Mouse (Mus musculus) hindbrain, embryonic 14.5 days (tissue): ENCODE data around the gene Cyba. TPM values are rescaled to one million over a fixed set of nuclear protein-coding genes. Genes with fewer than 3 reads are reported as not detected.

Source experiments
- ATAC-seq: fragments of 200-750 bp; cut with Nextera tagmentation; 2 replicates; pipeline ENCODE4 v1.8.0; 2017; ENCODE audit warnings: moderate number of reproducible peaks, mild to moderate bottlenecking, moderate TSS enrichment, moderate library complexity; ENCODE audit not compliant: low FRiP score
- DNase-seq: peaks from one replicate; pipeline ENCODE4 v3.0.0-alpha.2; 2015; ENCODE audit warnings: low spot score
- H3K27ac ChIP-seq: fragments of 300-500 bp; sonication (generic); 2 replicates; pipeline ENCODE4 v1.5.1; 2014; ENCODE audit warnings: mild to moderate bottlenecking, moderate library complexity
- H3K27me3 ChIP-seq: fragments of 300-500 bp; sonication (generic); 2 replicates; pipeline ENCODE4 v1.6.1; 2014; ENCODE audit warnings: mild to moderate bottlenecking, low read length, mixed read lengths; ENCODE audit not compliant: control insufficient read depth, insufficient read depth
- H3K36me3 ChIP-seq: fragments of 300-500 bp; sonication (generic); replicated peaks from 2 replicates; pipeline ENCODE4 v1.6.1; 2014; ENCODE audit not compliant: control insufficient read depth, insufficient read depth
- H3K4me1 ChIP-seq: fragments of 300-500 bp; sonication (generic); replicated peaks from 2 replicates; pipeline ENCODE4 v1.6.1; 2014; ENCODE audit warnings: antibody characterized with exemption, low read length, mixed read lengths; ENCODE audit not compliant: control insufficient read depth, insufficient read depth
- H3K4me2 ChIP-seq: fragments of 300-500 bp; sonication (generic); replicated peaks from 2 replicates; pipeline ENCODE4 v1.6.1; 2014; ENCODE audit warnings: mild to moderate bottlenecking, moderate library complexity
- H3K4me3 ChIP-seq: fragments of 300-500 bp; sonication (generic); replicated peaks from 2 replicates; pipeline ENCODE4 v1.5.1; 2014; ENCODE audit warnings: mild to moderate bottlenecking, low read length
- H3K9ac ChIP-seq: fragments of 300-500 bp; sonication (generic); 2 replicates; pipeline ENCODE4 v1.6.1; 2014
- H3K9me3 ChIP-seq: fragments of 300-500 bp; sonication (generic); 2 replicates; pipeline ENCODE4 v1.6.1; 2016; ENCODE audit warnings: low read length; ENCODE audit not compliant: control insufficient read depth
- WGBS: fragments of 180-500 bp; shearing (Covaris S2); extraction: QIAGEN DNeasy Blood & Tissue Kit; methylation state at CpG from one replicate; pipeline ENCODE4 v1.1.7; 2014; 5-methylcytosine and 5-hydroxymethylcytosine counted together
- polyA plus RNA-seq: library from polyadenylated mRNA; unstranded; fragments of >200 nt; fragmentation: Nextera tagmentation; extraction: Ambion mirVana; gene quantifications from 2 replicates; pipeline ENCODE4 v1.2.1, GENCODE M21; 2014

Gene Cyba
- polyA plus RNA-seq, 1 experiment from 2014 or later: 44.3 TPM

DNA sequence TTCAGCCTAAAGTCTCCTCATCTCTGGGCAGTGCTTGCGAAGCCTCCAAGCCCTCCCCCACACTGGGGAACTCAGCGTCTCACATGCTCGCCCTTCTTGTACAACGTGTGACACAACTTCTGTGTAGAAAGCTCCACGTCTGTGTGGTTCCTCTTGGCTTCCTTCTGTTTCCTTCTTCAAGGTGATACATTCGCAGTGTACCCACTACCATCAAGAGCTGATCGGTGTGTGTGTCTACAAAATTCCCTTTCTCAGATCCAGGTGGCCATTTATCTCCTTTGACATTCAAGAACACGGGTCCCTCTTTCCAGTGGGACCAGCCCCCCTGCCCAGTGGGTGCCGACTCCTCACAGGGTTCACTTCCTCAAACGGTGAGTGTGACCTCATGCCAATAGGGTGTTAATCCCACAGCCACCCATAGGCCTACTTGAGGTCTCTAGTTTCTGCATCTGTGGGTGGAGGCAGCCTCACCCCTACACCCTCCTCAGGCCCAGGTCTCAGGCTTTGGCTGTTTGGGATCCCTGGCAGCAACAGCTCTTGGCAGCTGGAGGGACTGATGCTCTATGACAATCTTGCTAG, 2.6 kb downstream of the Cyba start:
- H3K4me3 ChIP-seq: no peak overlapping the region
- ATAC-seq: no peak
- WGBS: 86% methylated on average over 10 of the region's 10 CpGs

DNA sequence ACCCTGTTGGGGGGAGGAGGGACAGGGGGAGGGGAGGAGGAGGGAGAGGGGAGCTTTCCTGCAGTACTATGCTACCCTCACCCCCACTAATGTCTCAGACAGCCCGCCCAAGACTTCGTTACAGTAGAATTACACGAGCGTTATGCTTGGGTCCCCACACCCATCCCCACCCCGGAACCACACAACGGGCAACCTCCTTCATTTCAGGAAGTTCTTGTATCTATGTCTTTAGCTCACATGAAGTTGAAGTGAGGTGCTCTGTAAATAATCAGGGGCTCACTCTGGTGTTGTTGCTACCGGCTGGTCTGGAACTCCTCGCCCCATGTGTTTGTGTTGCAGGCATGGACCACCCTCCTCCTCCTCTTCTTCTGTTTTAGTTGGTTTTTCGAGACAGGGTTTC, 4.6 kb downstream of the Cyba start:
- Histone ChIP-seq H3K4me3 (no peak overlapping the region), H3K36me3 (peaks cover under 1% of the 10 kb centered on the region; the same call in 1 of the 2 replicates), H3K27me3 (peaks cover 6% of the 10 kb centered on the region; the same call in 1 of the 2 replicates), H3K4me2 (no peak overlapping the region), H3K9me3 (no peaks in the 10 kb centered on the region), H3K27ac (no peak overlapping the region), H3K4me1 (peaks cover 9% of the 10 kb centered on the region), H3K9ac (no peak overlapping the region)
- 90% methylated on average over 9 of the region's 9 CpGs for WGBS
- ATAC-seq: no peak
- no peak for DNase-seq

More for the DNA sequence above, 2.6 kb downstream of the Cyba start:
- DNase-seq: no peak
- peaks cover 9% of the 10 kb centered on the region for H3K4me1 ChIP-seq
- no peak overlapping the region for H3K9ac ChIP-seq
- H3K4me2 ChIP-seq: no peak overlapping the region
- no peaks in the 10 kb centered on the region for H3K9me3 ChIP-seq
- peaks cover 19% of the 10 kb centered on the region for H3K36me3 ChIP-seq
- no peak overlapping the region for H3K27ac ChIP-seq
- H3K27me3 ChIP-seq: peaks cover 6% of the 10 kb centered on the region; the same call in 1 of the 2 replicates

GRCm38 (mm10) chr8:122427607-122428006, 5.1 kb downstream of the Cyba start:
- WGBS: 90% methylated on average over 7 of the region's 7 CpGs
- Histone ChIP-seq H3K9ac (no peak overlapping the region), H3K4me1 (peaks cover 6% of the 10 kb centered on the region), H3K4me3 (no peak overlapping the region), H3K27me3 (peaks cover under 1% of the 10 kb centered on the region; the same call in 1 of the 2 replicates), H3K9me3 (no peaks in the 10 kb centered on the region), H3K4me2 (no peak overlapping the region), H3K36me3 (no peaks in the 10 kb centered on the region), H3K27ac (no peak overlapping the region)
- DNase-seq (no peak), ATAC-seq (no peak)

DNA sequence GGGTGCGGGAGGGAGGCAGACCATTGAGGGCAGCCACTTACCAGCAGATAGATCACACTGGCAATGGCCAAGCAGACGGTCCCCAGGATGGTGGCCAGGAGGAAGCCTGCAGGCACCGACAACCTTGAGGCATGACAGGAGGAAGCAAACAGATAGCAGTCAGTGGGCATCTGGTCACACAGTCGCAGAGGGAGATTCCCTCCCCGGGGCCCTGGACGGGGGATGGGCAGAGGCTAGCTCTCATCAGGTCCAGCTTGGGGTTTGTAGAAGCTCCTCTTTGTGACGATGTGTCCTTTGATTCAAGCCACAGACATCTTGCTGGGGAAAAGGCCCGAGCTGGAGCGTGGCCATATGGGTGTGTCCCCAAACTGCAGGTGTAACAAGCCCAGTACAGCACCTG, 6.6 kb downstream of the Cyba start:
- no peaks in the 10 kb centered on the region for H3K4me1 ChIP-seq
- no peak overlapping the region for H3K4me2 ChIP-seq
- H3K27ac ChIP-seq: no peak overlapping the region
- no peak overlapping the region for H3K4me3 ChIP-seq
- H3K36me3 ChIP-seq: no peaks in the 10 kb centered on the region
- H3K9me3 ChIP-seq: no peaks in the 10 kb centered on the region
- no peak overlapping the region for H3K9ac ChIP-seq
- no peaks in the 10 kb centered on the region for H3K27me3 ChIP-seq
- no peak for ATAC-seq
- no peak for DNase-seq
- WGBS: 81% methylated on average over 9 of the region's 9 CpGs

- peaks cover 7% of the 10 kb centered on the region for H3K36me3 ChIP-seq
- H3K27me3 ChIP-seq: no peaks in the 10 kb centered on the region
- no peak for ATAC-seq
- no peak overlapping the region for H3K4me2 ChIP-seq
- no peak overlapping the region for H3K27ac ChIP-seq
- DNase-seq: no peak
- H3K9ac ChIP-seq: no peak overlapping the region
- no peaks in the 10 kb centered on the region for H3K4me1 ChIP-seq
- 51% methylated on average over 5 of the region's 5 CpGs for WGBS
- no peaks in the 10 kb centered on the region for H3K9me3 ChIP-seq
- no peak overlapping the region for H3K4me3 ChIP-seq
Measured at GRCm38 (mm10) chr8:122423659-122424058, 9.1 kb downstream of the Cyba start.

- DNase-seq: no peak
- H3K27me3 ChIP-seq: no peaks in the 10 kb centered on the region
- H3K36me3 ChIP-seq: peaks cover 12% of the 10 kb centered on the region
- no peak overlapping the region for H3K4me3 ChIP-seq
- no peaks in the 10 kb centered on the region for H3K9me3 ChIP-seq
- no peak overlapping the region for H3K27ac ChIP-seq
- 85% methylated on average over 24 of the region's 24 CpGs for WGBS
- no peak for ATAC-seq
- no peak overlapping the region for H3K9ac ChIP-seq
- H3K4me1 ChIP-seq: no peaks in the 10 kb centered on the region
- H3K4me2 ChIP-seq: no peak overlapping the region
Measured at GRCm38 (mm10) chr8:122423217-122423616, 9.5 kb downstream of the Cyba start.

DNA sequence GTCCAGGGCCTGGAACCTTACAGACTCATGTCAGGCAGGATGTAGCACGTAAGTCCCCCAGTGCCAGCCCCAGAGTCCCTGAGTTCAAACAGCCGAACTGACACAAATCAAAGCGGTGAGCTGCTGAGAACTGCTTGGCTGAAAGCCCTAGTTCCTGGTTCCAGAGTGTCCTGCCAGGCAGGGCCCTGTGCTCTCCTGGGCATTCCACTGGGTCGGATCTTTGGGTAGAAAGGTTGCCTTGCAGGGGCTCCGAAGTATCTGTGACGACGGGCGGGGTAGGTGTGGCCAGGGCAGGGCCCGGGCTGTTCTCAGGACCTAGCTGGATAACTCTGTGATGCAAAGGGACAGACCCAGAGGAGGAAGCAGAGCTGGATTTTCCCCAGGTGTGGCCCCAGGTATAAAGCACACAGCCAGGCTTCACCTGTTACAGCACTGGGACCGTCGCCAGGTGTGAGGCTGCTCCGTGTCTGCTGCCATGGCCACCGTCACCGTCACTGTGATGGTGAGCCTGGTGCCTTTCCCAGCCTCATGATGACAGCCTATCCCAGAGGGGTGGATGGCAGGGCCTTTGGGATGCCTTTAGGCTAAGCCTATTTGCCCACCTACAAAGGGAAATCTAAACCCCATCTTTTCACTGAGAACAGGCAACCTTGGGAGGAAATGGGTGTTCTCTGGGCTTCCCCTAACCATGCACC, 11.2 kb downstream of the Cyba start, which contains the start of gene Il17c:
TSS of gene Il17c (plus strand) at position 645 of the 695 bp plus-strand sequence.
- H3K4me1 ChIP-seq: no peaks in the 10 kb centered on the region

DNA sequence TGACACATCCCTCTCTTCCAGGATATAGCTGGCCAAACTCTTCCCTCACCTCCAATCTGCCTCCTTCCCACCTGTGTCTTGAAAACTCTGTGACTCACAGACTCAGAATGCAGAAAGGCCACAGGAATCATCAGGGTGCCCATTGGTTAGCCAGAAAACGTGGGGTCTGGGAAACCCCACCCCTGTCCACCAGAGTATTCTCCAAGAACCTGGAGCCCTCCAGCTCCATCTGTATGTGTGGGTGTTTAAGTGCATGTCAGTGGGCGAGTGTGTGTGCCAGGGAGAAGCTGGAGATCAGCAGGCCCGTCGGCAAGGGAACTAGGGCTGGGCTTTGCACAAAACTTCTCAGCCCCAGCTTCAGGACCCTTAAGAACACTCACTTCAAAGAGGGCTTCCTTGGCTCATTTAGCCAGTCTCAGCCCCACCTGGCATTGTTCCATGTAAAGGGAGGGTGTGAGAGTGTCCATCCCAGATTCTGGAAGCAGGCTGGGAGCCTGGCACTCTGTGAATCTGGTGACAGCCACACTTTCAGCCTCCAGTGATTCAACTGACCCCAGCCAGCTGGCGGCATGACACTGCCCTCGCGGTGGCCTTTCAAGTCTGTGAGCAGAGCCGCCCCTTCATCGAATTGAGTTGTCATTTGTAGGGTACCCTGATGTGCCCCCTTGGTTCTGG, 12.7 kb downstream of the Cyba start:
- no peak overlapping the region for H3K27ac ChIP-seq
- no peak for ATAC-seq

More for the DNA sequence above, 11.2 kb downstream of the Cyba start, which contains the start of gene Il17c:
- H3K27ac ChIP-seq: no peak within 1 kb of the TSS
- no peak within 1 kb of the TSS for H3K9ac ChIP-seq
- DNase-seq: no peak
- no peaks in the 10 kb centered on the region for H3K27me3 ChIP-seq
- H3K36me3 ChIP-seq: peaks cover 28% of the 10 kb centered on the region
- no peaks in the 10 kb centered on the region for H3K9me3 ChIP-seq
- no peak within 1 kb of the TSS for H3K4me2 ChIP-seq
- H3K4me3 ChIP-seq: no peak within 1 kb of the TSS
- ATAC-seq: no peak
- 85% methylated on average over 14 of the region's 14 CpGs for WGBS

GRCm38 (mm10) chr8:122415554-122415953, 17.2 kb downstream of the Cyba start:
- Histone ChIP-seq H3K27ac (no peak overlapping the region), H3K4me3 (no peak overlapping the region), H3K36me3 (peaks cover 88% of the 10 kb centered on the region), H3K4me1 (no peaks in the 10 kb centered on the region), H3K27me3 (no peaks in the 10 kb centered on the region), H3K9me3 (no peaks in the 10 kb centered on the region), H3K9ac (no peak overlapping the region), H3K4me2 (no peak overlapping the region)
- ATAC-seq (no peak), DNase-seq (no peak)
- WGBS: 92% methylated on average over 6 of the region's 6 CpGs

More for the DNA sequence above, 12.7 kb downstream of the Cyba start:
- Histone ChIP-seq H3K4me2 (no peak overlapping the region), H3K36me3 (peaks cover 43% of the 10 kb centered on the region), H3K4me3 (no peak overlapping the region), H3K9ac (no peak overlapping the region), H3K9me3 (no peaks in the 10 kb centered on the region), H3K27me3 (no peaks in the 10 kb centered on the region), H3K4me1 (no peaks in the 10 kb centered on the region)
- 59% methylated on average over 9 of the region's 9 CpGs for WGBS
- no peak for DNase-seq
